Mouse (Mus musculus) B cell, adult 2 months (primary cell): ENCODE results near the gene Scube2.

ENCODE experiments used
- DNase-seq, 2 experiments: peaks; one replicate each; pipeline ENCODE4 v3.0.0; 2022

The Scube2 gene

GRCm38 (mm10) chr7:109792759-109793158, 72.7 kb downstream of the Scube2 start:
- peak; percentile 73 to 76 for DNase-seq

- DNase-seq = no peak
These were observed 74.7 kb downstream of the Scube2 start for GRCm38 (mm10) chr7:109790818-109791217.

- no peak for DNase-seq
These were observed 77.6 kb downstream of the Scube2 start for GRCm38 (mm10) chr7:109787860-109788259.

DNA sequence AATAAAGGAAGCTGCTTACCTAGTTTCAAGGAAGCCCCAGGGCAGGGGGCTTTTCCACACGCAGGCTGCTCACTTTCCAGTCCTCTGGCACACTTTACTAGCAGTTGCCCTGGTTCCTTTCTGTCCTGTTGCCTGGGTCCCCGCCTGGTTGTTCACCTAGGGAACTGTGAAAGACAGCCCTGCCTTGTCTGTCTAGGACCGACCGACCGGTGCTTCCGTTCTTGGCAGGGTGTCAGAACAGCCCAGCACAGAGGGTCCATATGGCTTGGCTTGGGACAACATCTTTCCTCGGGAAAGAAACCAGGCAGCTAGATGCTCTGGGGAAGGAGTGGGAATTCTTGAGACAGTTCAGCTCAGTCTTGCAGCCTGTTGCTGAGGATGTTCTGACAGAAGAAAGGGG, 82.2 kb downstream of the Scube2 start:
- no peak for DNase-seq

- peak; percentile 60 to 64 for DNase-seq
These were observed 83.8 kb downstream of the Scube2 start, which contains the start of gene Nrip3 for GRCm38 (mm10) chr7:109781470-109782203. Gene Nrip3 (minus strand): TSS chr7:109782025.

- peak; percentile 52 to 54 for DNase-seq
These were observed 84.4 kb downstream of the Scube2 start for GRCm38 (mm10) chr7:109781087-109781469.

- DNase-seq = no peak
These were observed 93.2 kb downstream of the Scube2 start for GRCm38 (mm10) chr7:109772251-109772650.

DNA sequence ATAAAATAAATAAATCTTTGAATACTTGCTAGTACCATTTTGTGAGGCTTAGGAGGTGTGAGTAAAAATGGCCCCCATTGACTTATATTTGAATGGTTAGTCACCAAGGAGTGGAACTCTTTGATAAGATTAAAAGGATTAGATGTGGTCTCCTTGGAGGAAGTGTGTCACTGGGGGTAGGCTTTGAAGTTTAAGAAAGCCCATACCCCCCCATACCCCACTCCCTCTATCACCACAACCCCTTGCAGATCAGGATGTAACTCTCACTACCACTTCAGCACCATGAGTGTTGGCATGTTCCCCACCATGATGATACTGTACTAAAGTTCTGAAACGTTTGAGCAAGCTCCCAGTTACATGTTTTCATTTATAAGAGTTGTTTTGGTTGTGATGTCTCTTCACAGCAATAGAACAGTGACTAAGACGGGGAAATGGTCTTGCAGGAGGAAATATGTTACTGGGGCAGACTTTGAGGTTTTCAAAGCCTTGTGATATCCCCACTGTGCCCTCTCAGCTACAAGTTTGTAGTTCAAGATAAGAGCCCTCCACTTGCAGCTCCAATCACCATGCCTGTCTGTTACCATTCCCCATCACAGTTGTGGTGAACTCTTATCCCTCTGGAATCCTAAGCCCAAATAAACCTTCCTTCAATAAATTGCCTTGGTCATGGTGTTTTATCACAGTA, 96.6 kb downstream of the Scube2 start:
- no peak for DNase-seq

DNA sequence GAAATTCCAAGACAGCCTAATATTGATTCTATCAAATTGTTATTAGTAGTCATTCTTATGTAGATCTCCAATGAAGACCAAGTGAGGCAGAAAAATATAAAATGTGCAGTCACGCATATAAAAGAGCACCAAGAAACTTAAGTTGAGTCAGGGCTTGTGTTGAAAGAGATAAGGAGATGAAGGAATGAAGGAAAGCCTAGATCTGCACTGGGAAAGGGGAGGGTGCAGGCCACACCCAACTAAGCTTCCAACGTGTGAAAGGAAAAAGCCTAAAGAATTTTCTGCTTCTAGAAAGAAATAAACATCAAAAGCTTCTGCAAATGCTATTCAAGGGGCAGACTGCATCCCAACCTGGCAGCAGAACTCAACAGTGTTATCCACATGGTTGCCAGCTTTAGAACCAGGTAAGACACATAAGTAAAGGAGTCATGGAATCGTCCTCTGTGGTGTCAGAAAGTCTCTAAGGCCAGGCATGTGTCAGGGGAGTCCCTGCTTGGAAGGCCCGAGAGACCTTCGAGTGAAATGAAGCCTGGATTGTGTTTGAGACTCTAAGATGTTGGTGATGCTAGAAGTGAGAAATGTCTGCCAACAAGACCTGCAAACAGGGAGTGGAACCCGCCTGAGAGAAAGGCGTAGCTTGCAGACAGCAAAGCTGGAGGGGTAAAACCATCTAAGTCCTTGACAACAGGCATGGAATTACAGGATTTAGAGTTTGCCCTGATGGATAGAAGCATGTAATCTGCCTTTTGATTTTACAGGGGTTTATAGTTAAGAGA, 97.7 kb downstream of the Scube2 start:
- no peak for DNase-seq

GRCm38 (mm10) chr7:109764009-109764408, 101.5 kb downstream of the Scube2 start:
- DNase-seq = no peak

GRCm38 (mm10) chr7:109756291-109756690, 109.2 kb downstream of the Scube2 start:
- no peak for DNase-seq

- no peak for DNase-seq
These were observed 111.4 kb downstream of the Scube2 start for GRCm38 (mm10) chr7:109754034-109754433.

GRCm38 (mm10) chr7:109752008-109752925, 113.2 kb downstream of the Scube2 start, which contains the start of gene Tmem9b:
Gene Tmem9b (minus strand): TSS chr7:109752875.
- DNase-seq = peak; percentile 83 to 84

DNA sequence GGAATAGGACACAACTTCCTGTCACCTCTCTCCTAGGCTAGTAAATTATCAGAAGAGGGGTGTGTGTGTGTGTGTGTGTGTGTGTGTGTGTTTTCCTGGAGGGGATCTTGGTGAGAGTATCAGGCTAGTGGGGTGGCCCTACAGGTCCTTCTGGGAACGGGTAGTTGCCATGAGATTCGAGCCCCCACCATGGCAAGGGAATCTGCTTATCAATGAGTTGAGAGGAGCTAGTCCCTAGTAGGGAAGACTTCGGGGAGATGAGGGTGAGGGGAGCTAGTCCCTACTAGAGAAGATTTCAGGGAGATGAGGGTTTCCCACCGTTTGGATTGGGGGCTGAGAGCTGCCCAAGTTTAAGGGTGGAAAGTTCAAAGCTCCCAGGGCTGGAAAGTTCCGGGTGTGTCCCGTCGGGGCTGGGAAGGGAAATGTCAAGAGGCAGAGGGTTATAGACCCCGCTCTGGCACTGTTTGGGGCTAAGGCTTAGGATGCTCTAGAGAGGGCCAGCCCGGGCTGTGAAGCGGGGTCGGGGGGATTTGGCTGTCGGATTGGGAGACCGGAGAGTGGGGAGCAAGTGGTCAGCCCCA, 114.0 kb downstream of the Scube2 start:
- DNase-seq = peak in 1 of 2 experiments; percentile 22
